Mouse (Mus musculus): ENCODE results near the gene Hnrnpab. TPM values are rescaled to one million over a fixed set of nuclear protein-coding genes. Genes with fewer than 3 reads are reported as not detected.
"Not testable (repeated sequence)": the region's sequence is repeated elsewhere in the genome, so short reads cannot be mapped to it uniquely, and the experiment has no call there.

Gene Hnrnpab
- polyA plus RNA-seq, 1 experiment from 2014 or later, result 191 TPM

GRCm38 (mm10) chr11:51636323-51636684 lies 29.7 kb upstream of the Hnrnpab start:
- H3K9me3 ChIP-seq (ENCODE audit: control insufficient read depth), result no peaks in the 10 kb centered on the region
- H3K27ac ChIP-seq (ENCODE audit: low read depth, low read length), result peak overlapping the region; percentile 94
- peak overlapping the region; percentile 81 for H3K4me3 ChIP-seq (ENCODE audit: low read depth, low read length)
- peak overlapping the region; percentile 74 for H3K9ac ChIP-seq (ENCODE audit: low read depth, low read length)
- 0 out of 2 replicates have a peak, but pooled peaks cover 3% of the 10 kb centered on the region for H3K4me1 ChIP-seq (replicated peaks; ENCODE audit: control insufficient read depth, insufficient read depth, low read length)
- WGBS, result 4% methylated on average over 6 of the region's 6 CpGs
- no peaks in the 10 kb centered on the region for H3K27me3 ChIP-seq (replicated peaks; ENCODE audit: control insufficient read depth, insufficient read depth, low read length)
- H3K36me3 ChIP-seq (ENCODE audit: control insufficient read depth, insufficient read depth), result no peaks in the 10 kb centered on the region; the same call in 1 of the 2 replicates
- peak; percentile 77 for TF ChIP-seq CTCF (IDR thresholded peaks at IDR 0.05; ENCODE audit: low read depth)
- ATAC-seq, result peak; percentile 59
- H3K4me2 ChIP-seq (replicated peaks; ENCODE audit: low read depth), result peak overlapping the region; percentile 75

- H3K4me1 ChIP-seq (replicated peaks; ENCODE audit: control insufficient read depth, insufficient read depth, low read length), result 0 out of 2 replicates have a peak, but pooled peaks cover 3% of the 10 kb centered on the region
- no peaks in the 10 kb centered on the region for H3K9me3 ChIP-seq (ENCODE audit: control insufficient read depth)
- ATAC-seq, result peak; percentile 91
- peak within 1 kb of the TSS; percentile 81 for H3K4me3 ChIP-seq (ENCODE audit: low read depth, low read length)
- no peaks in the 10 kb centered on the region for H3K36me3 ChIP-seq (ENCODE audit: control insufficient read depth, insufficient read depth)
- TF ChIP-seq CTCF (IDR thresholded peaks at IDR 0.05; ENCODE audit: low read depth), result peak; percentile 52
- no peaks in the 10 kb centered on the region for H3K27me3 ChIP-seq (replicated peaks; ENCODE audit: control insufficient read depth, insufficient read depth, low read length)
- peak within 1 kb of the TSS; percentile 74 for H3K9ac ChIP-seq (ENCODE audit: low read depth, low read length)
- WGBS, result under 1% methylated on average over 61 of the region's 61 CpGs
- H3K27ac ChIP-seq (ENCODE audit: low read depth, low read length), result peak within 1 kb of the TSS; percentile 94
- H3K4me2 ChIP-seq (replicated peaks; ENCODE audit: low read depth), result peak within 1 kb of the TSS; percentile 75
Measured at GRCm38 (mm10) chr11:51635525-51636322, 29.1 kb upstream of the Hnrnpab start, which contains the start of gene Rmnd5b. Rmnd5b (minus strand) TSS chr11:51635896.

GRCm38 (mm10) chr11:51635127-51635524 lies 28.5 kb upstream of the Hnrnpab start:
- H3K4me3 ChIP-seq (ENCODE audit: low read depth, low read length), result peak overlapping the region; percentile 81
- WGBS, result 7% methylated on average over 6 of the region's 6 CpGs
- ATAC-seq, result no peak

GRCm38 (mm10) chr11:51633721-51634120 lies 27.1 kb upstream of the Hnrnpab start:
- Histone ChIP-seq H3K36me3 (ENCODE audit: control insufficient read depth, insufficient read depth) (no peaks in the 10 kb centered on the region; the same call in 1 of the 2 replicates), H3K9ac (ENCODE audit: low read depth, low read length) (no peak overlapping the region), H3K27ac (ENCODE audit: low read depth, low read length) (no peak overlapping the region), H3K4me2 (replicated peaks; ENCODE audit: low read depth) (no peak overlapping the region), H3K4me1 (replicated peaks; ENCODE audit: control insufficient read depth, insufficient read depth, low read length) (0 out of 2 replicates have a peak, but pooled peaks cover 3% of the 10 kb centered on the region), H3K9me3 (ENCODE audit: control insufficient read depth) (no peaks in the 10 kb centered on the region), H3K27me3 (replicated peaks; ENCODE audit: control insufficient read depth, insufficient read depth, low read length) (no peaks in the 10 kb centered on the region), H3K4me3 (ENCODE audit: low read depth, low read length) (no peak overlapping the region)
- WGBS, result 88% methylated on average over 3 of the region's 3 CpGs
- TF ChIP-seq CTCF (IDR thresholded peaks at IDR 0.05; ENCODE audit: low read depth), result no peak
- no peak for ATAC-seq

More at GRCm38 (mm10) chr11:51635127-51635524, 28.5 kb upstream of the Hnrnpab start:
- Histone ChIP-seq H3K9ac (ENCODE audit: low read depth, low read length) (peak overlapping the region; percentile 74), H3K9me3 (ENCODE audit: control insufficient read depth) (no peaks in the 10 kb centered on the region), H3K27me3 (replicated peaks; ENCODE audit: control insufficient read depth, insufficient read depth, low read length) (no peaks in the 10 kb centered on the region), H3K4me1 (replicated peaks; ENCODE audit: control insufficient read depth, insufficient read depth, low read length) (0 out of 2 replicates have a peak, but pooled peaks cover 3% of the 10 kb centered on the region), H3K27ac (ENCODE audit: low read depth, low read length) (peak overlapping the region; percentile 94), H3K4me2 (replicated peaks; ENCODE audit: low read depth) (peak overlapping the region; percentile 75), H3K36me3 (ENCODE audit: control insufficient read depth, insufficient read depth) (no peaks in the 10 kb centered on the region)
- no peak for TF ChIP-seq CTCF (IDR thresholded peaks at IDR 0.05; ENCODE audit: low read depth)

GRCm38 (mm10) chr11:51633200-51633599 lies 26.6 kb upstream of the Hnrnpab start:
- not testable (repeated sequence) for H3K9ac ChIP-seq (ENCODE audit: low read depth, low read length); ATAC-seq; H3K36me3 ChIP-seq (ENCODE audit: control insufficient read depth, insufficient read depth); H3K27me3 ChIP-seq (replicated peaks; ENCODE audit: control insufficient read depth, insufficient read depth, low read length); H3K9me3 ChIP-seq (ENCODE audit: control insufficient read depth); H3K4me1 ChIP-seq (replicated peaks; ENCODE audit: control insufficient read depth, insufficient read depth, low read length); H3K4me2 ChIP-seq (replicated peaks; ENCODE audit: low read depth); H3K27ac ChIP-seq (ENCODE audit: low read depth, low read length); H3K4me3 ChIP-seq (ENCODE audit: low read depth, low read length)
- WGBS, result 92% methylated on average over 7 of the region's 7 CpGs

GRCm38 (mm10) chr11:51632130-51632753 lies 25.6 kb upstream of the Hnrnpab start:
- H3K27me3 ChIP-seq (replicated peaks; ENCODE audit: control insufficient read depth, insufficient read depth, low read length), result no peaks in the 10 kb centered on the region
- WGBS, result 79% methylated on average over 6 of the region's 6 CpGs
- H3K36me3 ChIP-seq (ENCODE audit: control insufficient read depth, insufficient read depth), result no peaks in the 10 kb centered on the region; the same call in none of the 2 replicates
- ATAC-seq, result no peak
- H3K4me1 ChIP-seq (replicated peaks; ENCODE audit: control insufficient read depth, insufficient read depth, low read length), result no peaks in the 10 kb centered on the region
- H3K27ac ChIP-seq (ENCODE audit: low read depth, low read length), result no peak overlapping the region; the same call in 1 of the 2 replicates
- no peak overlapping the region for H3K4me3 ChIP-seq (ENCODE audit: low read depth, low read length)
- H3K4me2 ChIP-seq (replicated peaks; ENCODE audit: low read depth), result no peak overlapping the region
- no peak overlapping the region for H3K9ac ChIP-seq (ENCODE audit: low read depth, low read length)
- TF ChIP-seq CTCF (IDR thresholded peaks at IDR 0.05; ENCODE audit: low read depth), result no peak
- no peaks in the 10 kb centered on the region for H3K9me3 ChIP-seq (ENCODE audit: control insufficient read depth)

Measured in intestine, postnatal 0 days (tissue).